Mouse (Mus musculus) hindbrain, embryonic 11.5 days (tissue): ENCODE results near the gene Rras2. TPM values are rescaled to one million over a fixed set of nuclear protein-coding genes. Genes with fewer than 3 reads are reported as not detected.

Experiments
- ATAC-seq: fragments of 200-750 bp; cut with Nextera tagmentation; 2 replicates; pipeline ENCODE4 v1.8.0; 2017; ENCODE audit warnings: mild to moderate bottlenecking, moderate TSS enrichment, moderate library complexity; ENCODE audit not compliant: low FRiP score
- DNase-seq: peaks from one replicate; pipeline ENCODE4 v3.0.0-alpha.2; 2015; ENCODE audit warnings: low spot score
- H3K27ac ChIP-seq: fragments of 300-500 bp; sonication (generic); 2 replicates; pipeline ENCODE4 v1.5.1; 2014; ENCODE audit warnings: mild to moderate bottlenecking, low read depth, low read length
- H3K27me3 ChIP-seq: fragments of 300-500 bp; sonication (generic); 2 replicates; pipeline ENCODE4 v1.6.1; 2014; ENCODE audit warnings: mild to moderate bottlenecking, low read length, moderate library complexity, mixed read lengths; ENCODE audit not compliant: control insufficient read depth, insufficient read depth
- H3K36me3 ChIP-seq: fragments of 300-500 bp; sonication (generic); 2 replicates; pipeline ENCODE4 v1.6.1; 2014; ENCODE audit warnings: mild to moderate bottlenecking, low read length, moderate library complexity, mixed read lengths; ENCODE audit not compliant: control insufficient read depth, insufficient read depth
- H3K4me1 ChIP-seq: fragments of 300-500 bp; sonication (generic); replicated peaks from 2 replicates; pipeline ENCODE4 v1.6.1; 2014; ENCODE audit warnings: low read length, mixed read lengths; ENCODE audit not compliant: control insufficient read depth, insufficient read depth
- H3K4me2 ChIP-seq: fragments of 300-500 bp; sonication (generic); replicated peaks from 2 replicates; pipeline ENCODE4 v1.6.1; 2014; ENCODE audit warnings: mild to moderate bottlenecking, low read depth, low read length
- H3K4me3 ChIP-seq: fragments of 300-500 bp; sonication (generic); 2 replicates; pipeline ENCODE4 v1.5.1; 2014; ENCODE audit warnings: low read depth, low read length
- H3K9ac ChIP-seq: fragments of 300-500 bp; sonication (generic); 2 replicates; pipeline ENCODE4 v1.6.1; 2014; ENCODE audit warnings: low read depth, low read length
- H3K9me3 ChIP-seq: fragments of 300-500 bp; sonication (generic); 2 replicates; pipeline ENCODE4 v1.6.1; 2016; ENCODE audit warnings: low read length; ENCODE audit not compliant: control insufficient read depth
- WGBS: fragments of 180-500 bp; shearing (Covaris S2); extraction: QIAGEN DNeasy Blood & Tissue Kit; methylation state at CpG from one replicate; pipeline ENCODE4 v1.1.7; 2014; 5-methylcytosine and 5-hydroxymethylcytosine counted together
- polyA plus RNA-seq: library from polyadenylated mRNA; unstranded; fragments of >200 nt; fragmentation: Nextera tagmentation; extraction: Ambion mirVana; gene quantifications from 2 replicates; pipeline ENCODE4 v1.2.1, GENCODE M21; 2014

Rras2 gene
- polyA plus RNA-seq, 1 experiment from 2014 or later = 24.3 TPM

DNA sequence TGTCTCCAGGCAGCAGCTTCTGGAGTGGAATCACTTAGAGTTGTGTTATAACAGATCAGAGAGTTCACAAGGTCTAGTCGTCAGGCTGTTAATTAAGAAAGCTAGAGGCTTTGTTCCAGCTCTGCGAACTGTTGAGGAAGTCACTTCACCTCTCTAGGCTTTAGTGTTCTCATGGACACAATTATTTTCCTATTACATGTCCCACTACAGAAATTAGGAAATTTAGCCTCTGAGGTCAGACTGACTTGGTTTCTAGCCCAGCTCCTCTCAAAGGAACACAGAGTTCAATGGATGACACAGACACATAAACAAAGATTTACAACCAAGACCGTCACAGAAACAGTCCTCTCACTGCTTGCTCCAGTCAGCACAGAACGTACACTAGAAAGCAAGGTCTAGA lies 31.6 kb upstream of the Rras2 start:
- 72% methylated on average over 4 of the region's 4 CpGs for WGBS
- no peaks in the 10 kb centered on the region for H3K36me3 ChIP-seq
- H3K9ac ChIP-seq = no peak overlapping the region
- no peaks in the 10 kb centered on the region for H3K9me3 ChIP-seq
- H3K27me3 ChIP-seq = no peaks in the 10 kb centered on the region
- H3K4me3 ChIP-seq = no peak overlapping the region
- H3K4me2 ChIP-seq = no peak overlapping the region
- ATAC-seq (no peak), DNase-seq (no peak)
- no peak overlapping the region for H3K27ac ChIP-seq
- no peaks in the 10 kb centered on the region for H3K4me1 ChIP-seq

- DNase-seq = no peak
- Histone ChIP-seq H3K36me3 (no peaks in the 10 kb centered on the region), H3K27ac (no peak overlapping the region), H3K27me3 (no peaks in the 10 kb centered on the region), H3K9ac (no peak overlapping the region), H3K4me3 (no peak overlapping the region), H3K9me3 (no peaks in the 10 kb centered on the region), H3K4me2 (no peak overlapping the region), H3K4me1 (no peaks in the 10 kb centered on the region)
- no peak for ATAC-seq
- 81% methylated on average over 3 of the region's 3 CpGs for WGBS
Observed at GRCm38 (mm10) chr7:114145841-114146240, 28.3 kb upstream of the Rras2 start.

- no peak overlapping the region for H3K4me3 ChIP-seq
- no peak overlapping the region for H3K27ac ChIP-seq
- no peaks in the 10 kb centered on the region for H3K4me1 ChIP-seq
- H3K9me3 ChIP-seq = no peaks in the 10 kb centered on the region
- H3K27me3 ChIP-seq = no peaks in the 10 kb centered on the region
- DNase-seq (no peak), ATAC-seq (no peak)
- 67% methylated on average over 10 of the region's 10 CpGs for WGBS
- H3K9ac ChIP-seq = no peak overlapping the region
- no peak overlapping the region for H3K4me2 ChIP-seq
- H3K36me3 ChIP-seq = no peaks in the 10 kb centered on the region
Observed at GRCm38 (mm10) chr7:114142151-114142798, 24.7 kb upstream of the Rras2 start.

DNA sequence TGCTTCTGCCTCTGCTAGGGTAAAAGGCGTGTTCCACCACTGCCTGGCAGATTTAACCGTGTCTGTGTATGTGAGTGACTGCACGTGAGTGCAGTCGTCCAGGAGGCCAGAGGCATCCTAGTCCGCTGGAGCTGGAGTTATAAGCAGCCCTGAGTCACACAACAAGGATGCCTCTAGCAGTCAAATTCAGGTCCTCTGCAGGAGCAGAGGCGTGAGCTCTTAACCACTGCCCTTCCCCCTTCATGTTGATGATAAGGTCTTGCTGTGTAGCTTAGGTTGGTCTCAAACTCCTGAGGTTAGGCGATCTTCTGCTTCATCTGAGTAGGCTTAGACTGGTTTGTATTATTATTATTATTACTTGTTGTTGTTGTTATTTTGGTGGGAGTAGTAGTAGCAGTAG lies 22.4 kb upstream of the Rras2 start:
- Histone ChIP-seq H3K9ac (no peak overlapping the region), H3K27me3 (no peaks in the 10 kb centered on the region), H3K4me2 (no peak overlapping the region), H3K4me3 (no peak overlapping the region), H3K4me1 (no peaks in the 10 kb centered on the region), H3K9me3 (no peaks in the 10 kb centered on the region), H3K36me3 (no peaks in the 10 kb centered on the region), H3K27ac (no peak overlapping the region)
- DNase-seq = no peak
- WGBS = 93% methylated on average over 7 of the region's 7 CpGs
- ATAC-seq = no peak

GRCm38 (mm10) chr7:114139400-114139799 lies 21.8 kb upstream of the Rras2 start:
- Histone ChIP-seq H3K4me2 (no peak overlapping the region), H3K9me3 (no peaks in the 10 kb centered on the region), H3K9ac (no peak overlapping the region), H3K36me3 (no peaks in the 10 kb centered on the region), H3K27ac (no peak overlapping the region), H3K4me1 (no peaks in the 10 kb centered on the region), H3K27me3 (no peaks in the 10 kb centered on the region), H3K4me3 (no peak overlapping the region)
- WGBS = 96% methylated on average over 3 of the region's 3 CpGs
- ATAC-seq = no peak
- DNase-seq = no peak

GRCm38 (mm10) chr7:114138261-114138660 lies 20.7 kb upstream of the Rras2 start:
- no peak overlapping the region for H3K27ac ChIP-seq
- 96% methylated on average over 2 of the region's 2 CpGs for WGBS

DNA sequence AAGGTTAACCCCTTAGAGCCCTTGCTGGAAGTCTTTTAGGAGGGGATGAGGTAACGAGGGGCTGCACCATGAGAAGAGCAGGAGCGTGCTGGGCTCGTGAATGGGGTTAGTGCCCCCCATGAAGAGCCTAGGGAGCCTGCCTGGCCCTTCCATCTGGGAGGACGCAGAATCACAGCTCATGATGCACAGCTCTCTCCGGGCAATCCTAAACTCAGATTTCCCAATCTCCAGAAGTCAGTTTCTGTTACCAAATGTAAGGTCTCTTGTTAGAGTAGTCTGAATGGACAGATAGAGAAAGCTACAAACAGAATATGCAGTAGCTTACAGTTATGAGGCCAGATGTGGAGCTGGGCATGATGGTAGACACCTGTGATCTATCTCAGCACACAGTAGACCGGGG lies 17.6 kb upstream of the Rras2 start:
- no peaks in the 10 kb centered on the region for H3K36me3 ChIP-seq
- DNase-seq = no peak
- H3K4me2 ChIP-seq = no peak overlapping the region
- no peak overlapping the region for H3K9ac ChIP-seq
- no peak overlapping the region for H3K4me3 ChIP-seq
- no peaks in the 10 kb centered on the region for H3K4me1 ChIP-seq
- no peak for ATAC-seq
- 25% methylated on average over 6 of the region's 6 CpGs for WGBS
- H3K27me3 ChIP-seq = no peaks in the 10 kb centered on the region
- no peaks in the 10 kb centered on the region for H3K9me3 ChIP-seq
- H3K27ac ChIP-seq = no peak overlapping the region

More at GRCm38 (mm10) chr7:114138261-114138660, 20.7 kb upstream of the Rras2 start:
- Histone ChIP-seq H3K27me3 (no peaks in the 10 kb centered on the region), H3K4me1 (no peaks in the 10 kb centered on the region), H3K9me3 (no peaks in the 10 kb centered on the region), H3K4me2 (no peak overlapping the region), H3K4me3 (no peak overlapping the region), H3K9ac (no peak overlapping the region), H3K36me3 (no peaks in the 10 kb centered on the region)
- DNase-seq = no peak
- ATAC-seq = no peak

DNA sequence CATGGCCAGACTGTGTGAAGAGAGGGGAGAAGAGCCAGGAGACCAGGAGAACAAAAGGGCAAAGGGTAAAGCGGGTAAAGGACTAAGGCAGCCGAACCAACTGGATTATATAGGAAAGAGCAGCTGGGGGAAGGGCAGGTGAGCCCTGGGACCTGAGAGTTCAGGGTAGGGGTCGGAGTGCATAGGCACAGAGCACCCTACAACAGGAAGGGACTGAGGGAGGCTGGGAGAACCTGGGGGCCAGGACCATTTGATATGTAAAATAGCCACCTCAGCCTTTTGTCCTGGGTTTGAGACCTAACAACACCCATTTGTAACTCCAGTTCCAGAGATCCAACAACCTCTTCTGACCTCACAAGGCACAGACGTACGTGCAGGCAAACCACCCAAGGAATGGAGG lies 16.4 kb upstream of the Rras2 start:
- no peak overlapping the region for H3K27ac ChIP-seq
- H3K4me3 ChIP-seq = no peak overlapping the region
- H3K27me3 ChIP-seq = no peaks in the 10 kb centered on the region
- H3K9me3 ChIP-seq = no peaks in the 10 kb centered on the region
- DNase-seq = no peak
- no peak overlapping the region for H3K4me2 ChIP-seq
- 15% methylated on average over 4 of the region's 5 CpGs for WGBS
- ATAC-seq = no peak
- H3K36me3 ChIP-seq = no peaks in the 10 kb centered on the region
- H3K4me1 ChIP-seq = no peaks in the 10 kb centered on the region
- H3K9ac ChIP-seq = no peak overlapping the region

DNA sequence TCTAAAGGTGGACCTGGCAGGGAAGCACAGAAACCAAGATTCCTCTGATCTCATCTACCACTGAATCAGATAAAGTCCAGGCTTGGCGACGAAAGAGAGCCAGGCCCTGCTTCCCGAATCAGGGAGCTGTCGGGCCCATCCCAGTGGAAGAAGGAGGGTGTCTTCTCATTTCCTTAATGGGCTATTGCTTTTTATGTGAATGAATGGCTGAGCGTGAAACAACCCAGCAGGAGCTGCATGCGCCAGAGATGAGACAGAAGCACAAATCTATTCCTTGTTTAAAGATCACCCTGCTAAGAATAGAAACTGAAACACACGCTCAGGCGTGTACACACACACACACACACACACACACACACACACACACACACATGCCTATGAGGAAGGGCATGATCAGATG lies 14.7 kb upstream of the Rras2 start:
- H3K27ac ChIP-seq = no peak overlapping the region
- H3K4me2 ChIP-seq = no peak overlapping the region
- H3K4me1 ChIP-seq = no peaks in the 10 kb centered on the region
- DNase-seq (peak; percentile 4), ATAC-seq (no peak)
- H3K9me3 ChIP-seq = no peaks in the 10 kb centered on the region
- H3K36me3 ChIP-seq = no peaks in the 10 kb centered on the region
- H3K9ac ChIP-seq = no peak overlapping the region
- WGBS = 40% methylated on average over 8 of the region's 8 CpGs
- no peaks in the 10 kb centered on the region for H3K27me3 ChIP-seq
- H3K4me3 ChIP-seq = no peak overlapping the region
